Mouse (Mus musculus) heart, adult 2 months (tissue): ENCODE data around the gene Relt. TPM values are rescaled to one million over a fixed set of nuclear protein-coding genes. Genes with fewer than 3 reads are reported as not detected.

Experiments
- DNase-seq, 2 experiments: peaks; one replicate each; pipeline ENCODE4 v3.0.0; 2021
- H3K27ac ChIP-seq: fragments of 200-600 bp; 2 replicates; pipeline ENCODE4 v1.8.1; 2022
- H3K27me3 ChIP-seq: fragments of 200-500 bp; 2 replicates; pipeline ENCODE4 v1.6.1; 2012; ENCODE audit warnings: mild to moderate bottlenecking, low read length, inconsistent platforms, mixed read lengths; ENCODE audit not compliant: control insufficient read depth, insufficient read depth
- H3K36me3 ChIP-seq: fragments of 200-500 bp; 2 replicates; pipeline ENCODE4 v1.6.1; 2012; ENCODE audit warnings: low read length, inconsistent platforms; ENCODE audit not compliant: control insufficient read depth, insufficient read depth
- H3K4me1 ChIP-seq: fragments of 200-500 bp; 2 replicates; pipeline ENCODE4 v1.6.1; 2011; ENCODE audit warnings: low read length; ENCODE audit not compliant: control insufficient read depth, insufficient read depth
- H3K4me3 ChIP-seq: fragments of 200-600 bp; 2 replicates; pipeline ENCODE4 v1.8.1; 2022
- H3K79me2 ChIP-seq: fragments of 200-500 bp; replicated peaks from 2 replicates; pipeline ENCODE4 v1.6.1; 2012; ENCODE audit warnings: mild to moderate bottlenecking, inconsistent platforms, low read length, moderate library complexity, mixed read lengths; ENCODE audit not compliant: control insufficient read depth, insufficient read depth
- H3K9ac ChIP-seq: fragments of 200-500 bp; 2 replicates; pipeline ENCODE4 v1.6.1; 2012; ENCODE audit warnings: low read depth, mild to moderate bottlenecking, control low read depth, inconsistent platforms, low read length, mixed read lengths
- CTCF ChIP-seq: fragments of 200-600 bp; IDR thresholded peaks from 2 replicates; pipeline ENCODE4 v1.8.1; 2022; ENCODE audit warnings: antibody characterized with exemption, mild to moderate bottlenecking, moderate library complexity
- EP300 ChIP-seq: fragments of 200-500 bp; IDR thresholded peaks from 2 replicates; pipeline ENCODE4 v1.6.1; 2011; ENCODE audit warnings: low read depth, low read length, control low read depth; ENCODE audit not compliant: insufficient read depth
- POLR2A ChIP-seq: fragments of 200-500 bp; IDR thresholded peaks from 2 replicates; pipeline ENCODE4 v1.6.1; 2011; ENCODE audit warnings: mild to moderate bottlenecking, low read depth, low read length, control low read depth; ENCODE audit not compliant: insufficient read depth
- WGBS: fragments of 180-500 bp; shearing (Covaris S2); methylation state at CpG from one replicate; pipeline ENCODE4 v1.1.7; 2018; 5-methylcytosine and 5-hydroxymethylcytosine counted together
- intact Hi-C: fragments of 180-260 bp; cut with DNase I; formaldehyde crosslinking; loops from one replicate; pipeline ENCODE4 v1.15.1; 2025
- polyA plus RNA-seq: library from polyadenylated mRNA; depleted of rRNA; stranded (reverse); fragments of >200 nt; gene quantifications from 2 replicates; pipeline ENCODE4 v1.2.3, GENCODE M21; 2012
- total RNA-seq, 2 experiments: library from RNA; stranded (reverse); gene quantifications; 2 replicates each; pipeline ENCODE4 v1.2.3; 2021

Relt gene
- total and polyA plus RNA-seq, 3 experiments: 4.6 to 6.4 (median 5.5) TPM

DNA sequence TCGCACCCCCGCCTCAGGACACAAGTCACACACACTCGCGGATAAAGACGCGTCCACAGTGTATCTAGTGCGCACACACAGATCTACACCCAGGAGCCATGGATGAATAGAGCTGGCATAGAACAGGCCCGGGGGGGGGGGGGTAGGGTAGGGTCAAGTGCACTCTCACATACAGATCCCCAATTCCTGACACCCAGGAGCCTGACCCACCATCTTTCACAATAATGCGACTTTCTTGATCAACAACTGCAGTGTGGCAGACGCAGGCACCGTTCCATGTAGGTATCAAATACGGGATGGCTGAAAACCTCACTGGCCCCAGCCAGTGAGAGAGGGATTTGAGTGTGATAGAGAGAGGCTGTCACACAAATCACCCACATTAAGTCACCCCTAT is 31.6 kb upstream of the Relt start:
- no peaks in the 10 kb centered on the region for H3K36me3 ChIP-seq
- DNase-seq: no peak
- TF ChIP-seq POLR2A (no peak), CTCF (no peak), EP300 (no peak)
- H3K4me1 ChIP-seq: 0 out of 2 replicates have a peak, but pooled peaks cover 2% of the 10 kb centered on the region
- no peak overlapping the region; the same call in 1 of the 2 replicates for H3K27ac ChIP-seq
- 16% methylated on average over 12 of the region's 12 CpGs for WGBS
- intact Hi-C loops: no loop called here
- no peaks in the 10 kb centered on the region for H3K27me3 ChIP-seq
- peak overlapping the region; percentile 80 for H3K9ac ChIP-seq
- H3K79me2 ChIP-seq: peaks cover 5% of the 10 kb centered on the region; the same call in 1 of the 2 replicates
- peak overlapping the region; percentile 55 for H3K4me3 ChIP-seq

DNA sequence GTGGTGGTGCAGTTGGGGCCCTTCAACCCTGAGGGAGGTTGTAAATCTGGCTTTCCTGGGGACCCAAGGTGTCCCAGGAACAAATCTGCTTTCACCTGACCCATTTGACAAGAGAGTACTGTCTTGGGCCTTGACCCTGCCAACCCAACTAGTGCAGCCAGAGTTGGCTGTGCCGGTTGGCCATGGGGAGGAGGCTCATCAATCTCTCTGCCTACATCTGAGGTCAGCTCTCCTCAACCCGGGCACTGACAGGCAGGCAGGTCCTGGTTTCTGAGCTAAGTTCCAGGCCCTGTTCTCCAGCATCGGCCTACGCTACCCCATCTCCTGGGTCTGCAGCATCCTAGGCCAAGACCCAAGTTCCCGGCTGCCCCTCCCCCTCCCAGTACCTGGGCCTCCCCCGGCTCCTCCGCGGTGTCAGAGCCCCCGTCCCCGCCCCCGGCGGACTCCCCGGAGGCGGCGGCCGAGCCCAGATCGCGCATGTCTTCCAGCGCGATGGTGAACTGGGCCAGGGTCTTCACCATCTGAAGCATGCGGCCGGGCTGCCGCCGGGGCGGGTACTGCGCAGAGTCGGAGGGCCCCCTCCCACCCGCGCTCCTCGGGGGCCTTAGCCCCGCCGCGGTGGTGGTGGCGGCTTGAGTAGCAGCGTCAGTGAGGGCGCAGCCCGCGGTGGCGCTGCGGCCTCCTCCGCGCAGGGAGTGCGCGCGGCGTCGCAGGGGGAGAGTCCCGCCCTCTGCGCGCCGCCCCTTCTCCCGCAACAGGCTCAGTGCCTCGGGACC is 31.0 kb upstream of the Relt start:
- peak overlapping the region; percentile 45 for H3K27ac ChIP-seq

DNA sequence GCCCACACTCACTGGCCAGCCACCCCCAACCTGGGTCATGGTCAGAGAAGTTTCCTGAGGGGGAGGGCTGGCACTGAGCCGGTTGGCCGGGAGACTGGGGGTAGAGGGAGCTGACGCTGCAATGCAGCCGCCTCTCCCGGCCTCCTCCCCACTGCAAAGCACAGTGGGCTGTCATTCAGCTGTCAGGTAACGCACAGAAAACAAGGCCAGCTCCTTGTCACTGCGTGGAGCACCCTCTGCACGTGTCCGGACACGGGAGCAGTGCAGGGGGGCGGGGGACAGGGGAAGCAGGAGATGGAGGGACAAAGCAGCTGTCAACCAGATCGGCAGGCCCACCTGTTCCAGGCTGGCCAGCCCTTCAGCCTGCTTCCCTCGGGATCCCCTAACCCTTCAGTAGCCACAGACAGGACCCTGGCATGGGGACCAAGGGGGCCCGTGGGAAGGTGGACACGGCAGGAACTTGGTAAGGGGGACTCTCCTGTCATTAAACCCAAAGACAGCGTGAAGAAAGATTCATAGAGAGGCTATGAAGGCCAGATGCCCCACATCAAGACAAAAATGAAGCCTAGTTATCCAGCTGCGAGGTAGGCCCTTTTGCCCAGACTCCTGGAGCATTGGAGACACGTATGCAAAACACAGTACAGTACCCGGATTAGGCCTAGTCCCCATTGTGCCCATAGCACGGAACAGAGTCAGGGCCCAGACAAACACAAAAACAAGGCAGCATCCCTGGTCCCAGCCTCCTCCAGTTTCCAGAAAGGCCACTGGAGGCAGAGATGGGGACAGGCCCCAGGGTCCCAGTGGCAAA is 30.2 kb upstream of the Relt start:
- Histone ChIP-seq H3K4me1 (0 out of 2 replicates have a peak, but pooled peaks cover 2% of the 10 kb centered on the region), H3K79me2 (peaks cover 5% of the 10 kb centered on the region; the same call in 1 of the 2 replicates), H3K27me3 (no peaks in the 10 kb centered on the region), H3K36me3 (no peaks in the 10 kb centered on the region), H3K27ac (no peak overlapping the region), H3K9ac (peak overlapping the region; percentile 80), H3K4me3 (no peak overlapping the region)
- WGBS: 50% methylated on average over 20 of the region's 20 CpGs
- no peak for TF ChIP-seq POLR2A
- no peak for TF ChIP-seq CTCF
- TF ChIP-seq EP300: no peak
- intact Hi-C loops: no loop called here
- no peak for DNase-seq

More for the DNA sequence above, 31.0 kb upstream of the Relt start:
- Histone ChIP-seq H3K79me2 (peaks cover 5% of the 10 kb centered on the region; the same call in 1 of the 2 replicates), H3K9ac (peak overlapping the region; percentile 80), H3K36me3 (no peaks in the 10 kb centered on the region), H3K27me3 (no peaks in the 10 kb centered on the region), H3K4me1 (0 out of 2 replicates have a peak, but pooled peaks cover 2% of the 10 kb centered on the region), H3K4me3 (peak overlapping the region; percentile 55)
- TF ChIP-seq POLR2A (no peak), CTCF (no peak), EP300 (no peak)
- WGBS: 13% methylated on average over 52 of the region's 53 CpGs
- DNase-seq: peak; percentile 46 to 62
- intact Hi-C loops: no loop called here

DNA sequence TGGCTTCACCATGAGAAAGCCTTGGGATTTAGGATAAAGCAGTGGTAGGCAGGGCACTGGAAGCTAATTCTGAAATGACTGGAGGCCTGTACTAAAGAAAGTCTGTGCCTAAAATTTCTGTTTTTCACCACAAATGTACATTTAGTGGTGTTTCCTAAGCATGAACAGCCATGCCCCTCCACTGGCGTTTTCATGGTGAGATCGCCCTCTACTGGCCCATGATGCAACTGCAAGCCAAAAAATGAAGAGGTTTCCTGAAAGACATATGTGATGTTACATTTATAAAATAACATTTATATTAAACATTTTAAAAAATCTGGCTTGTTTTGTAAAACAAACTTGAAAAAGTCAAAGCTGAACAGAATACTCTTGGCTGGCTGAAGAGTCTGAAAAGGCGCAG is 23.3 kb upstream of the Relt start:
- DNase-seq: peak in 1 of 2 experiments; percentile 73
- Histone ChIP-seq H3K79me2 (no peaks in the 10 kb centered on the region), H3K4me3 (no peak overlapping the region), H3K36me3 (no peaks in the 10 kb centered on the region), H3K4me1 (no peaks in the 10 kb centered on the region), H3K9ac (no peak overlapping the region), H3K27me3 (no peaks in the 10 kb centered on the region), H3K27ac (no peak overlapping the region)
- intact Hi-C loops: loop anchor here (1.0 kb wide), 1 partner anchor 38 kb away; no protein-coding TSS in a partner anchor
- WGBS: 30% methylated on average over 3 of the region's 3 CpGs
- TF ChIP-seq EP300 (no peak), POLR2A (no peak), CTCF (no peak; the same call in 1 of the 2 replicates)

DNA sequence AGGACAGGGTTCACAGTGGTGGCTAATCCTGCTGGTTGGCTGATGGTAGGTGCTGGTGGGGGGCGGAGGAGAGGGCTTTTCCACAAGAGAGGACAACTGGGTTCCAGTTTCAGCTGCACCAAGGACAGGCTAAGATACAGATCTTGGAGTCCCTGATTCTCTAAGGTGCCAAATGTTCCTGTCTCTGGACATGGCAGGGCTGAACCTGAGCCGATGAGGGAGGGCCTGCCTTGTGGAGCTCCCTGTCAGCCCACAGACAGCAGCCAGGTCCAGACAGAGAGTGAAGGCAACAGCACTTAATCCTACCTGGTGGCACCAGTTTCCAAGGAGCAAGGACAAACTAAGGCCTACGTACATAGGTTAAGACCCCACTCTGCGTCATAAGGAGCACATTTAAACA is 21.2 kb upstream of the Relt start:
- no peak overlapping the region for H3K9ac ChIP-seq
- WGBS: 88% methylated on average over 4 of the region's 4 CpGs
- no peaks in the 10 kb centered on the region for H3K4me1 ChIP-seq
- H3K27ac ChIP-seq: no peak overlapping the region
- TF ChIP-seq EP300: no peak
- no peak for TF ChIP-seq CTCF
- TF ChIP-seq POLR2A: no peak
- no peaks in the 10 kb centered on the region for H3K36me3 ChIP-seq
- H3K27me3 ChIP-seq: no peaks in the 10 kb centered on the region
- no peaks in the 10 kb centered on the region for H3K79me2 ChIP-seq
- no peak overlapping the region for H3K4me3 ChIP-seq
- intact Hi-C loops: no loop called here
- no peak for DNase-seq

DNA sequence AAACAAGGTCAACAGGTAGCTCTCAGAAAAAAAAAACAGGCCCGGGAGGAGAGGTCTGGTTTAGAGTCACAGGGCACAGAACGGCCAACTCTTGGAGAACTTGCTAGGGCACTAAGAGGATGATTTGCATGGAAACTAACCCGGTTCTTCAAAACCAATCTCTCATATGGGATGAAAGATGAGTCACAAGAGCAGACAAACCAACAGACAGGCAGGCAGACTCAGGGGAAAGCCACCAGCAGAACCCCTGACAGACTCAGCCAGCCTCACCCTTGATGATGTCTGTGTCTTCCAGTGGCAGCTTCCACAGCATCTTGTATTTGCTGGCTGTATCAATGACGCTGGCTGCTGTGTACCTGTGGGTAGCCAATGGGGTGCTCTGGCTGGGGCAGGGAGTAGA is 18.7 kb upstream of the Relt start:
- TF ChIP-seq EP300: no peak
- no peak for TF ChIP-seq POLR2A
- no peak for TF ChIP-seq CTCF
- H3K4me1 ChIP-seq: no peaks in the 10 kb centered on the region
- DNase-seq: no peak
- H3K27ac ChIP-seq: no peak overlapping the region
- no peaks in the 10 kb centered on the region for H3K79me2 ChIP-seq
- H3K36me3 ChIP-seq: no peaks in the 10 kb centered on the region
- H3K4me3 ChIP-seq: no peak overlapping the region
- intact Hi-C loops: no loop called here
- H3K9ac ChIP-seq: no peak overlapping the region
- WGBS: 86% methylated on average over 4 of the region's 4 CpGs
- no peaks in the 10 kb centered on the region for H3K27me3 ChIP-seq
